In the genomic region with DNA sequence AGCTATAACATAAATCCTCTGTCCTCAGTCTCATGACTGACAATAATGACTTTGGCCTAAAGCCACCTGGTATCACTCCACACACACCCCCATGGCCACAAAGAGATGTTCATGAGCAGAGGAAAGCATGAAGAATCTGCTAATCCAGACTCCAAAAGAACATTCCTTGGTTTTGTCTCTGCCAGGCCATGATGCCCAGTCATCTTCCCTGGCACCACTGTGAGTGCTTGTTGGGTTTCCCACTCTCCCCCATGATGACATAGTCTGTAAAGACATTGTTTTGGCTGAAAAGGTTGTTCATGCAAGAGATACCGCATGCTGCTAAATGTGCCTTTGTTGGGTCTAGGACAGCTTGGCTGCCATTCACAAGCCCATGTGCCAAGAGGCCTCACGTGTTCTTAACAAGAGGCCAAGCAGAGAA, we compare ENCODE assay signal across 11 mouse cellular contexts.
A peak's percentile ranks its signal among the peaks of the same experiment; 100 is the strongest.
DNase-seq lines count a peak whose midpoint lies in the region; ATAC-seq and TF ChIP-seq lines count a peak whose summit lies in the region.
"Had no signal": no experiment of that assay in that cellular context is flagged by ENCODE, and none has a peak within 500 bp of the region (broad histone marks: within the 10 kb centered on the region; RNA-seq: fewer than 3 reads in every experiment).

No protein-coding gene starts in this region.

- no peak overlapping the region for H3K4me2 ChIP-seq in lung, postnatal 0 days (replicated peaks; ENCODE audit: low read depth, low read length)
- H3K4me2 ChIP-seq: liver, embryonic 13.5 days; midbrain, embryonic 13.5 days had no signal

- peak; percentile 30; the same call in 1 of the 2 replicates for TF ChIP-seq EP300 in lung, postnatal 0 days (IDR thresholded peaks at IDR 0.05)

- no peaks in the 10 kb centered on the region for H3K4me1 ChIP-seq in lung, postnatal 0 days (ENCODE audit: insufficient read depth, low read depth, low read length)
- H3K4me1 ChIP-seq: liver, embryonic 13.5 days had no signal

- peak; percentile 58 for ATAC-seq in lung, postnatal 0 days
- ATAC-seq: midbrain, embryonic 13.5 days had no signal

- H3K9me3 ChIP-seq in lung, postnatal 0 days (ENCODE audit: low read length) = no peaks in the 10 kb centered on the region
- H3K9me3 ChIP-seq: liver, embryonic 13.5 days; midbrain, embryonic 13.5 days had no signal

- DNase-seq in cerebellum, postnatal 10 days = peak; percentile 76 to 79
- DNase-seq in cerebellum, adult 18-20 months = no peak
- peak; percentile 36 for DNase-seq in layer of hippocampus, adult 9-11 months
- no peak for DNase-seq in layer of hippocampus, postnatal 25 days (ENCODE audit: extremely low spot score in 1 of 2, low spot score in 1 of 2)
- DNase-seq in gastrocnemius, adult 18-20 months (ENCODE audit: low spot score) = peak; percentile 35
- peak; percentile 59 for DNase-seq in lung, postnatal 0 days (ENCODE audit: low spot score)
- no peak for DNase-seq in ovary, postnatal 14 days (ENCODE audit: low spot score)
- DNase-seq in left cerebral cortex, postnatal 36 days (ENCODE audit: low spot score in 2 of 2) = no peak
- DNase-seq: B cell, adult 2 months; liver, embryonic 13.5 days had no signal

- H3K4me3 ChIP-seq in lung, postnatal 0 days (ENCODE audit: low read depth, low read length) = no peak overlapping the region
- H3K4me3 ChIP-seq: liver, embryonic 13.5 days; midbrain, embryonic 13.5 days had no signal

- no peaks in the 10 kb centered on the region for H3K27me3 ChIP-seq in lung, postnatal 0 days (replicated peaks; ENCODE audit: insufficient read depth, low read length)
- H3K27me3 ChIP-seq: liver, embryonic 13.5 days; midbrain, embryonic 13.5 days had no signal

- no peak overlapping the region for H3K27ac ChIP-seq in lung, postnatal 0 days (ENCODE audit: low read length)
- H3K27ac ChIP-seq: liver, embryonic 13.5 days; midbrain, embryonic 13.5 days had no signal

- 70% methylated on average over 2 of the region's 2 CpGs for WGBS in lung, postnatal 0 days

- no peak overlapping the region for H3K9ac ChIP-seq in lung, postnatal 0 days (replicated peaks; ENCODE audit: low read depth)
- H3K9ac ChIP-seq: liver, embryonic 13.5 days; midbrain, embryonic 13.5 days had no signal

- TF ChIP-seq CTCF in lung, postnatal 0 days (IDR thresholded peaks at IDR 0.05) = no peak

- intact Hi-C loops in left cerebral cortex, postnatal 36 days (cut with DNase I) = no loop called here

- H3K36me3 ChIP-seq in lung, postnatal 0 days (ENCODE audit: insufficient read depth, low read length) = no peaks in the 10 kb centered on the region
- H3K36me3 ChIP-seq: liver, embryonic 13.5 days; midbrain, embryonic 13.5 days had no signal

Comparison
In these comparisons a context has a peak if more than half of its experiments do, and no peak if none do; other contexts are left out.
1. DNase-seq: peak in cerebellum, postnatal 10 days (2 of 2), layer of hippocampus, adult 9-11 months (single experiment), gastrocnemius, adult 18-20 months (single experiment) and lung, postnatal 0 days (single experiment); none in cerebellum, adult 18-20 months (0 of 2), layer of hippocampus, postnatal 25 days (0 of 2), ovary, postnatal 14 days (single experiment) and left cerebral cortex, postnatal 36 days (0 of 2).